Mouse (Mus musculus) ES-Bruce4 (cell line): Measurements from ENCODE around the gene Pbx1.

ENCODE experiments used
- CTCF ChIP-seq: IDR thresholded peaks from one replicate; pipeline ENCODE4 v1.8.1; 2011; ENCODE audit warnings: low read depth, low read length
- EP300 ChIP-seq: IDR thresholded peaks from 2 replicates; pipeline ENCODE4 v1.6.1; 2011; ENCODE audit warnings: low read depth, low read length; ENCODE audit not compliant: insufficient read depth
- POLR2A ChIP-seq: IDR thresholded peaks from one replicate; pipeline ENCODE4 v1.8.1; 2011; ENCODE audit warnings: low read length; ENCODE audit not compliant: insufficient read depth

GRCm38 (mm10) chr1:168381451-168381850, 50.6 kb downstream of the Pbx1 start:
- TF ChIP-seq CTCF (no peak), EP300 (no peak), POLR2A (no peak)
